In genomic region chr6:101616776-101617175, GRCm38 (mm10) we compare ENCODE assay signal across 8 mouse cellular contexts.
A peak's percentile ranks its signal among the peaks of the same experiment; 100 is the strongest.
DNase-seq lines count a peak whose midpoint lies in the region; ATAC-seq and TF ChIP-seq lines count a peak whose summit lies in the region.

No protein-coding gene starts in this region.

- TF ChIP-seq EP300 in stomach, postnatal 0 days (optimal IDR thresholded peaks at IDR 0.05) = no peak

- no peaks in the 10 kb centered on the region for H3K36me3 ChIP-seq in heart, embryonic 12.5 days
- H3K36me3 ChIP-seq in midbrain, embryonic 11.5 days (ENCODE audit: control insufficient read depth, insufficient read depth, low read length) = no peaks in the 10 kb centered on the region
- H3K36me3 ChIP-seq in midbrain, embryonic 16.5 days (ENCODE audit: control insufficient read depth, insufficient read depth, low read length) = no peaks in the 10 kb centered on the region
- no peaks in the 10 kb centered on the region for H3K36me3 ChIP-seq in stomach, postnatal 0 days (ENCODE audit: control insufficient read depth, insufficient read depth, low read length)

- no peaks in the 10 kb centered on the region for H3K9me3 ChIP-seq in heart, embryonic 12.5 days (replicated peaks)
- no peaks in the 10 kb centered on the region for H3K9me3 ChIP-seq in midbrain, embryonic 11.5 days (ENCODE audit: control insufficient read depth, low read length)
- H3K9me3 ChIP-seq in midbrain, embryonic 16.5 days (replicated peaks; ENCODE audit: control insufficient read depth, low read length, poor library complexity, severe bottlenecking) = no peaks in the 10 kb centered on the region
- H3K9me3 ChIP-seq in stomach, postnatal 0 days (ENCODE audit: control insufficient read depth, low read length) = no peaks in the 10 kb centered on the region

- no peak overlapping the region for H3K9ac ChIP-seq in heart, embryonic 12.5 days
- no peak overlapping the region for H3K9ac ChIP-seq in midbrain, embryonic 11.5 days (ENCODE audit: low read length)
- no peak overlapping the region for H3K9ac ChIP-seq in midbrain, embryonic 16.5 days (ENCODE audit: low read depth, low read length)
- no peak overlapping the region for H3K9ac ChIP-seq in stomach, postnatal 0 days (ENCODE audit: low read length)

- intact Hi-C loops in heart, postnatal 10 days (cut with DNase I) = loop anchor here (1.0 to 10.0 kb wide), 5 partner anchors 84 to 734 kb away; no protein-coding TSS in a partner anchor

- no peak overlapping the region for H3K4me2 ChIP-seq in heart, embryonic 12.5 days
- no peak overlapping the region for H3K4me2 ChIP-seq in midbrain, embryonic 11.5 days
- H3K4me2 ChIP-seq in midbrain, embryonic 16.5 days (ENCODE audit: low read length) = no peak overlapping the region
- no peak overlapping the region for H3K4me2 ChIP-seq in stomach, postnatal 0 days (replicated peaks; ENCODE audit: low read depth)

- TF ChIP-seq CTCF in stomach, postnatal 0 days (IDR thresholded peaks at IDR 0.05; ENCODE audit: low read depth) = peak; percentile 78

- no peaks in the 10 kb centered on the region for H3K4me1 ChIP-seq in heart, embryonic 12.5 days (replicated peaks)
- H3K4me1 ChIP-seq in midbrain, embryonic 11.5 days (ENCODE audit: control insufficient read depth, insufficient read depth, low read length) = no peaks in the 10 kb centered on the region
- H3K4me1 ChIP-seq in midbrain, embryonic 16.5 days (ENCODE audit: control insufficient read depth, insufficient read depth, low read length) = no peaks in the 10 kb centered on the region
- no peaks in the 10 kb centered on the region for H3K4me1 ChIP-seq in stomach, postnatal 0 days (replicated peaks; ENCODE audit: control insufficient read depth, insufficient read depth)

- ATAC-seq in heart, embryonic 12.5 days (ENCODE audit: insufficient number of reproducible peaks, low FRiP score) = no peak
- peak; percentile 57; the same call in 1 of the 2 replicates for ATAC-seq in midbrain, embryonic 11.5 days (ENCODE audit: low FRiP score)
- ATAC-seq in midbrain, embryonic 16.5 days = no peak
- ATAC-seq in stomach, postnatal 0 days (ENCODE audit: low FRiP score, low TSS enrichment) = no peak

- WGBS in heart, embryonic 12.5 days = 33% methylated on average over 3 of the region's 3 CpGs
- 52% methylated on average over 3 of the region's 3 CpGs for WGBS in midbrain, embryonic 11.5 days
- WGBS in midbrain, embryonic 16.5 days = 34% methylated on average over 3 of the region's 3 CpGs
- WGBS in stomach, postnatal 0 days = 33% methylated on average over 3 of the region's 3 CpGs

- no peak overlapping the region for H3K27ac ChIP-seq in heart, embryonic 12.5 days (ENCODE audit: poor library complexity, severe bottlenecking)
- H3K27ac ChIP-seq in midbrain, embryonic 11.5 days (ENCODE audit: low read depth, low read length) = no peak overlapping the region
- no peak overlapping the region for H3K27ac ChIP-seq in midbrain, embryonic 16.5 days (ENCODE audit: low read length)
- H3K27ac ChIP-seq in stomach, postnatal 0 days (replicated peaks) = no peak overlapping the region

- H3K4me3 ChIP-seq in heart, embryonic 12.5 days = no peak overlapping the region
- no peak overlapping the region for H3K4me3 ChIP-seq in midbrain, embryonic 11.5 days (ENCODE audit: low read depth, low read length)
- H3K4me3 ChIP-seq in midbrain, embryonic 16.5 days (ENCODE audit: low read depth, low read length) = no peak overlapping the region
- H3K4me3 ChIP-seq in stomach, postnatal 0 days (ENCODE audit: low read depth, low read length) = no peak overlapping the region

- no peaks in the 10 kb centered on the region for H3K27me3 ChIP-seq in heart, embryonic 12.5 days (replicated peaks)
- H3K27me3 ChIP-seq in midbrain, embryonic 11.5 days (ENCODE audit: control insufficient read depth, insufficient read depth, low read length) = no peaks in the 10 kb centered on the region
- no peaks in the 10 kb centered on the region for H3K27me3 ChIP-seq in midbrain, embryonic 16.5 days (ENCODE audit: control insufficient read depth, insufficient read depth, low read depth, low read length)
- H3K27me3 ChIP-seq in stomach, postnatal 0 days (ENCODE audit: control insufficient read depth, insufficient read depth, low read length) = no peaks in the 10 kb centered on the region

- DNase-seq in heart, postnatal 10 days = peak; percentile 9 to 36
- peak; percentile 84 for DNase-seq in midbrain, embryonic 11.5 days (ENCODE audit: low spot score, missing footprints)
- peak; percentile 11 for DNase-seq in fibroblast of lung, adult 2 months (ENCODE audit: low read depth)
- no peak for DNase-seq in stomach, postnatal 0 days (ENCODE audit: low spot score)
- no peak for DNase-seq in cerebellum, adult 11-12 months
- DNase-seq in urinary bladder, postnatal 4 days (ENCODE audit: low spot score in 2 of 2) = no peak

Comparison
In these comparisons a context has a peak if more than half of its experiments do, and no peak if none do; other contexts are left out.
1. DNase-seq: peak in heart, postnatal 10 days (2 of 2), midbrain, embryonic 11.5 days (single experiment) and fibroblast of lung, adult 2 months (single experiment); none in stomach, postnatal 0 days (single experiment), cerebellum, adult 11-12 months (single experiment) and urinary bladder, postnatal 4 days (0 of 2).